Mouse (Mus musculus) kidney, embryonic 16.5 days (tissue): ENCODE data around the gene Gm13762. TPM values are rescaled to one million over a fixed set of nuclear protein-coding genes. Genes with fewer than 3 reads are reported as not detected.
"Not testable (repeated sequence)": the region's sequence is repeated elsewhere in the genome, so short reads cannot be mapped to it uniquely, and the experiment has no call there.

ENCODE experiments used
- ATAC-seq: fragments of 200-750 bp; cut with Nextera tagmentation; 2 replicates; pipeline ENCODE4 v1.8.0; 2017; ENCODE audit warnings: moderate TSS enrichment; ENCODE audit not compliant: low FRiP score, low TSS enrichment
- H3K27ac ChIP-seq: fragments of 300-500 bp; sonication (generic); 2 replicates; pipeline ENCODE4 v1.5.1; 2014; ENCODE audit warnings: low read length
- H3K27me3 ChIP-seq: fragments of 300-500 bp; sonication (generic); 2 replicates; pipeline ENCODE4 v1.6.1; 2014; ENCODE audit warnings: low read length, control low read depth, mixed read lengths; ENCODE audit not compliant: insufficient read depth
- H3K36me3 ChIP-seq: fragments of 300-500 bp; sonication (generic); 2 replicates; pipeline ENCODE4 v1.6.1; 2014; ENCODE audit warnings: low read length, control low read depth, mixed read lengths; ENCODE audit not compliant: insufficient read depth
- H3K4me1 ChIP-seq: fragments of 300-500 bp; sonication (generic); 2 replicates; pipeline ENCODE4 v1.6.1; 2014; ENCODE audit warnings: low read length, control low read depth, mixed read lengths; ENCODE audit not compliant: insufficient read depth
- H3K4me2 ChIP-seq: fragments of 300-500 bp; sonication (generic); replicated peaks from 2 replicates; pipeline ENCODE4 v1.6.1; 2014; ENCODE audit warnings: low read depth, low read length
- H3K4me3 ChIP-seq: fragments of 300-500 bp; sonication (generic); 2 replicates; pipeline ENCODE4 v1.5.1; 2014; ENCODE audit warnings: mild to moderate bottlenecking, low read length
- H3K9ac ChIP-seq: fragments of 300-500 bp; sonication (generic); replicated peaks from 2 replicates; pipeline ENCODE4 v1.6.1; 2014; ENCODE audit warnings: low read length
- H3K9me3 ChIP-seq: fragments of 300-500 bp; sonication (generic); 2 replicates; pipeline ENCODE4 v1.6.1; 2016; ENCODE audit warnings: low read length, control low read depth
- WGBS: fragments of 180-500 bp; shearing (Covaris S2); extraction: QIAGEN DNeasy Blood & Tissue Kit; methylation state at CpG from one replicate; pipeline ENCODE4 v1.1.7; 2014; 5-methylcytosine and 5-hydroxymethylcytosine counted together
- polyA plus RNA-seq: library from polyadenylated mRNA; unstranded; fragments of >200 nt; fragmentation: Nextera tagmentation; extraction: Ambion mirVana; gene quantifications from 2 replicates; pipeline ENCODE4 v1.2.1, GENCODE M21; 2015

Gm13762 gene
- not detected in 2 replicates for polyA plus RNA-seq

GRCm38 (mm10) chr2:88980181-88980580, at the start of gene Gm13762:
TSS of gene Gm13762 (minus strand) at chr2:88980281.
- WGBS: 94% methylated on average over 1 of the region's 1 CpGs

GRCm38 (mm10) chr2:89021436-89021835, 41.4 kb upstream of the Gm13762 start:
- not testable (repeated sequence) for H3K4me3 ChIP-seq, H3K36me3 ChIP-seq, H3K27me3 ChIP-seq, H3K9me3 ChIP-seq, H3K9ac ChIP-seq, H3K4me2 ChIP-seq, H3K4me1 ChIP-seq, H3K27ac ChIP-seq, ATAC-seq
- WGBS: 63% methylated on average over 3 of the region's 3 CpGs

More at GRCm38 (mm10) chr2:88980181-88980580, at the start of gene Gm13762:
- ATAC-seq: no peak
- Histone ChIP-seq H3K9ac (no peak within 1 kb of the TSS), H3K4me2 (no peak within 1 kb of the TSS), H3K4me3 (no peak within 1 kb of the TSS), H3K27me3 (no peaks in the 10 kb centered on the region), H3K36me3 (no peaks in the 10 kb centered on the region), H3K27ac (no peak within 1 kb of the TSS), H3K4me1 (no peaks in the 10 kb centered on the region), H3K9me3 (no peaks in the 10 kb centered on the region)

GRCm38 (mm10) chr2:89018240-89018639, 38.2 kb upstream of the Gm13762 start, which contains the start of gene Olfr1216:
TSS of gene Olfr1216 (minus strand) at chr2:89018340.
- H3K36me3 ChIP-seq: no peaks in the 10 kb centered on the region
- no peaks in the 10 kb centered on the region for H3K27me3 ChIP-seq
- ATAC-seq: no peak
- H3K4me3 ChIP-seq: no peak within 1 kb of the TSS
- H3K27ac ChIP-seq: no peak within 1 kb of the TSS
- no peak within 1 kb of the TSS for H3K9ac ChIP-seq
- no peaks in the 10 kb centered on the region for H3K4me1 ChIP-seq
- no peak within 1 kb of the TSS for H3K4me2 ChIP-seq
- WGBS: 84% methylated on average over 1 of the region's 1 CpGs
- no peaks in the 10 kb centered on the region for H3K9me3 ChIP-seq

- WGBS: 76% methylated on average over 2 of the region's 2 CpGs
- Histone ChIP-seq H3K4me2 (no peak within 1 kb of the TSS), H3K9ac (no peak within 1 kb of the TSS), H3K9me3 (no peaks in the 10 kb centered on the region), H3K27ac (no peak within 1 kb of the TSS), H3K27me3 (no peaks in the 10 kb centered on the region), H3K4me1 (no peaks in the 10 kb centered on the region), H3K4me3 (no peak within 1 kb of the TSS), H3K36me3 (no peaks in the 10 kb centered on the region)
- no peak for ATAC-seq
Observed at GRCm38 (mm10) chr2:89006873-89007272, 26.8 kb upstream of the Gm13762 start, which contains the start of gene Olfr1215. TSS of gene Olfr1215 (minus strand) at chr2:89006973.

GRCm38 (mm10) chr2:88992553-88992952, 12.5 kb upstream of the Gm13762 start, which contains the start of gene Olfr1214:
TSS of gene Olfr1214 (minus strand) at chr2:88992653.
- H3K36me3 ChIP-seq: no peaks in the 10 kb centered on the region
- no peak within 1 kb of the TSS for H3K9ac ChIP-seq
- H3K27me3 ChIP-seq: no peaks in the 10 kb centered on the region
- H3K4me3 ChIP-seq: no peak within 1 kb of the TSS
- no peaks in the 10 kb centered on the region for H3K4me1 ChIP-seq
- H3K4me2 ChIP-seq: no peak within 1 kb of the TSS
- WGBS: 74% methylated on average over 1 of the region's 1 CpGs
- no peak within 1 kb of the TSS for H3K27ac ChIP-seq
- no peaks in the 10 kb centered on the region for H3K9me3 ChIP-seq
- ATAC-seq: no peak

- H3K4me1 ChIP-seq: no peaks in the 10 kb centered on the region
- no peak within 1 kb of the TSS for H3K4me3 ChIP-seq
- no peak within 1 kb of the TSS for H3K4me2 ChIP-seq
- no peaks in the 10 kb centered on the region for H3K36me3 ChIP-seq
- H3K9me3 ChIP-seq: no peaks in the 10 kb centered on the region
- H3K9ac ChIP-seq: no peak within 1 kb of the TSS
- H3K27me3 ChIP-seq: no peaks in the 10 kb centered on the region
- no peak for ATAC-seq
- H3K27ac ChIP-seq: no peak within 1 kb of the TSS
Observed at GRCm38 (mm10) chr2:88953669-88954068, 26.4 kb downstream of the Gm13762 start, which contains the start of gene Olfr1212. TSS of gene Olfr1212 (plus strand) at chr2:88953969.

- ATAC-seq: no peak
- Histone ChIP-seq H3K4me3 (no peak within 1 kb of the TSS), H3K27me3 (no peaks in the 10 kb centered on the region), H3K9me3 (no peaks in the 10 kb centered on the region), H3K36me3 (no peaks in the 10 kb centered on the region), H3K4me2 (no peak within 1 kb of the TSS), H3K4me1 (no peaks in the 10 kb centered on the region), H3K9ac (no peak within 1 kb of the TSS), H3K27ac (no peak within 1 kb of the TSS)
- 92% methylated on average over 1 of the region's 1 CpGs for WGBS
Observed at GRCm38 (mm10) chr2:88938011-88938410, 42.1 kb downstream of the Gm13762 start, which contains the start of gene Olfr1211. TSS of gene Olfr1211 (minus strand) at chr2:88938111.

Other genes starting within 250 kb of the Gm13762 start
- gene Olfr1197, start 247.9 kb downstream of the Gm13762 start, polyA plus RNA-seq: not detected in 2 replicates
- not detected in 2 replicates for gene Olfr1198, start 228.9 kb downstream of the Gm13762 start, polyA plus RNA-seq
- not detected in 2 replicates for gene Olfr1199, start 219.8 kb downstream of the Gm13762 start, polyA plus RNA-seq
- not detected in 2 replicates for gene Olfr1200, start 209.8 kb downstream of the Gm13762 start, polyA plus RNA-seq
- not detected in 2 replicates for gene Olfr1201, start 187.2 kb downstream of the Gm13762 start, polyA plus RNA-seq
- not detected in 2 replicates for gene Olfr1202, start 165.8 kb downstream of the Gm13762 start, polyA plus RNA-seq
- not detected in 2 replicates for gene Olfr1205, start 150.5 kb downstream of the Gm13762 start, polyA plus RNA-seq
- not detected in 2 replicates for gene Olfr1204, start 131.0 kb downstream of the Gm13762 start, polyA plus RNA-seq
- not detected in 2 replicates for gene Olfr1206, start 117.0 kb downstream of the Gm13762 start, polyA plus RNA-seq
- gene Olfr1208, start 78.0 kb downstream of the Gm13762 start, polyA plus RNA-seq: not detected in 2 replicates
- not detected in 2 replicates for gene Olfr1209, start 65.1 kb downstream of the Gm13762 start, polyA plus RNA-seq
- gene Olfr1211, start 42.2 kb downstream of the Gm13762 start, polyA plus RNA-seq: not detected in 2 replicates
- gene Olfr1212, start 26.3 kb downstream of the Gm13762 start, polyA plus RNA-seq: not detected in 2 replicates
- gene Olfr1214, start 12.4 kb upstream of the Gm13762 start, polyA plus RNA-seq: not detected in 2 replicates
- gene Olfr1215, start 26.7 kb upstream of the Gm13762 start, polyA plus RNA-seq: not detected in 2 replicates
- not detected in 2 replicates for gene Olfr1216, start 38.1 kb upstream of the Gm13762 start, polyA plus RNA-seq
- gene Olfr1217, start 51.8 kb upstream of the Gm13762 start, polyA plus RNA-seq: not detected in 2 replicates
- gene Olfr1218, start 80.9 kb upstream of the Gm13762 start, polyA plus RNA-seq: not detected in 2 replicates
- gene Olfr1219, start 103.2 kb upstream of the Gm13762 start, polyA plus RNA-seq: not detected in 2 replicates
- gene Olfr1220, start 126.6 kb upstream of the Gm13762 start, polyA plus RNA-seq: not detected in 2 replicates
- not detected in 2 replicates for gene Olfr1221, start 137.0 kb upstream of the Gm13762 start, polyA plus RNA-seq
- not detected in 2 replicates for gene Olfr1222, start 152.8 kb upstream of the Gm13762 start, polyA plus RNA-seq
- gene Olfr1223, start 171.3 kb upstream of the Gm13762 start, polyA plus RNA-seq: not detected in 2 replicates
- not detected in 2 replicates for gene Olfr1224-ps1, start 183.8 kb upstream of the Gm13762 start, polyA plus RNA-seq
- gene Olfr1225, start 194.4 kb upstream of the Gm13762 start, polyA plus RNA-seq: not detected in 2 replicates
- not detected in 2 replicates for gene Olfr1226, start 219.8 kb upstream of the Gm13762 start, polyA plus RNA-seq